Mouse (Mus musculus): ENCODE data around the gene Tmem212. TPM values are rescaled to one million over a fixed set of nuclear protein-coding genes. Genes with fewer than 3 reads are reported as not detected.
A peak's percentile ranks its signal among the peaks of the same experiment; 100 is the strongest.
"Not testable (repeated sequence)": the region's sequence is repeated elsewhere in the genome, so short reads cannot be mapped to it uniquely, and the experiment has no call there.

Gene Tmem212
- total RNA-seq (2021): not detected
- long read RNA-seq, experiment 1: 0 reads
- long read RNA-seq, experiment 2: 0 reads

- no peak for DNase-seq
- intact Hi-C loops (cut with DNase I): no loop called here
These were observed at the start of gene Tmem212 for GRCm38 (mm10) chr3:27896318-27896892. TSS of gene Tmem212 (minus strand) at chr3:27896368.

GRCm38 (mm10) chr3:27945397-27945796, 49.2 kb upstream of the Tmem212 start:
- intact Hi-C loops (cut with DNase I); DNase-seq: not testable (repeated sequence)

GRCm38 (mm10) chr3:27942991-27943390, 46.8 kb upstream of the Tmem212 start:
- peak in 1 of 2 experiments; percentile 58 for DNase-seq
- intact Hi-C loops (cut with DNase I): no loop called here

GRCm38 (mm10) chr3:27941634-27942033, 45.5 kb upstream of the Tmem212 start:
- intact Hi-C loops (cut with DNase I): no loop called here
- DNase-seq: no peak

GRCm38 (mm10) chr3:27938381-27939323, 42.5 kb upstream of the Tmem212 start, which contains the start of gene Pld1:
TSS of gene Pld1 (plus strand) at chr3:27938695.
- intact Hi-C loops (cut with DNase I): no loop called here
- DNase-seq: peak; percentile 86 to 92

- intact Hi-C loops (cut with DNase I): no loop called here
- DNase-seq: no peak
These were observed 41.3 kb upstream of the Tmem212 start for GRCm38 (mm10) chr3:27937144-27938110.

GRCm38 (mm10) chr3:27936731-27937130, 40.6 kb upstream of the Tmem212 start:
- intact Hi-C loops (cut with DNase I): no loop called here
- no peak for DNase-seq

- intact Hi-C loops (cut with DNase I): no loop called here
These were observed 39.5 kb upstream of the Tmem212 start for GRCm38 (mm10) chr3:27935644-27936043.

GRCm38 (mm10) chr3:27932391-27932790, 36.2 kb upstream of the Tmem212 start:
- intact Hi-C loops (cut with DNase I): no loop called here
- DNase-seq: no peak

More at GRCm38 (mm10) chr3:27935644-27936043, 39.5 kb upstream of the Tmem212 start:
- no peak for DNase-seq

- DNase-seq: no peak
- intact Hi-C loops (cut with DNase I): no loop called here
These were observed 33.1 kb upstream of the Tmem212 start for GRCm38 (mm10) chr3:27929219-27929618.

- no peak for DNase-seq
- intact Hi-C loops (cut with DNase I): no loop called here
These were observed 27.9 kb upstream of the Tmem212 start for GRCm38 (mm10) chr3:27924037-27924436.

GRCm38 (mm10) chr3:27921268-27922020, 25.3 kb upstream of the Tmem212 start:
- DNase-seq: no peak
- intact Hi-C loops (cut with DNase I): no loop called here

- intact Hi-C loops (cut with DNase I): no loop called here
- no peak for DNase-seq
These were observed 22.7 kb upstream of the Tmem212 start for GRCm38 (mm10) chr3:27918656-27919436.

- intact Hi-C loops (cut with DNase I): no loop called here
- DNase-seq: no peak
These were observed 12.8 kb upstream of the Tmem212 start for GRCm38 (mm10) chr3:27909016-27909415.

GRCm38 (mm10) chr3:27908316-27908715, 12.1 kb upstream of the Tmem212 start:
- intact Hi-C loops (cut with DNase I): no loop called here
- no peak for DNase-seq

- no peak for DNase-seq
- intact Hi-C loops (cut with DNase I): no loop called here
These were observed 11.1 kb upstream of the Tmem212 start for GRCm38 (mm10) chr3:27907301-27907700.

GRCm38 (mm10) chr3:27906647-27907209, 10.6 kb upstream of the Tmem212 start:
- DNase-seq: no peak
- intact Hi-C loops (cut with DNase I): no loop called here

GRCm38 (mm10) chr3:27904659-27905330, 8.6 kb upstream of the Tmem212 start:
- no peak for DNase-seq
- intact Hi-C loops (cut with DNase I): no loop called here
